ENCODE assay signal across 13 mouse cellular contexts in the genomic region with DNA sequence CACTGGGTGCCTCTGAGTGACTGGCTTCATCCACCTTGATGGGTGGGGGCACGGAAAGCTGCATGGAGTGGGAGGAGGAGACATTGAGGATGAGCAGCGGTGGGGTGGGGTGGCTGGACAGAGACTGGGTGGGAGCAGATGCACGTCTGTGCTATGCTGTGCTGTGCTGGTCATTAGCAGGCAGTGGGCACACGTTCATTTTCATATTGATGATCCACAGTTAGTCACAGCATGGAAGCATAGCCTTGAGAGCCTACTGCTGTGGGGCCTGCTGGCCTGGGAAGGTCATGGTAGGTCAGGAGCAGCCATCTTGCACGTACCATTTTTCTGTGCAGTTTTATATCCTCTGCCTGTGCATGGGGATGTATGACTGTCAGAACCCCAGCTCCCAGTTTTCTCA. TPM values are rescaled to one million over a fixed set of nuclear protein-coding genes. Genes with fewer than 3 reads are reported as not detected.
A peak's percentile ranks its signal among the peaks of the same experiment; 100 is the strongest.
DNase-seq lines count a peak whose midpoint lies in the region; ATAC-seq and TF ChIP-seq lines count a peak whose summit lies in the region.
"Had no signal": no experiment of that assay in that cellular context is flagged by ENCODE, and none has a peak within 500 bp of the region (broad histone marks: within the 10 kb centered on the region; RNA-seq: fewer than 3 reads in every experiment).

No protein-coding gene starts in this region.

- no peak for ATAC-seq in hindbrain, postnatal 0 days
- no peak for ATAC-seq in hindbrain, embryonic 16.5 days
- ATAC-seq in neural tube, embryonic 15.5 days (ENCODE audit: low FRiP score), result no peak

- WGBS in hindbrain, postnatal 0 days, result 60% methylated on average over 5 of the region's 5 CpGs
- 65% methylated on average over 5 of the region's 5 CpGs for WGBS in hindbrain, embryonic 16.5 days
- WGBS in neural tube, embryonic 15.5 days, result 69% methylated on average over 5 of the region's 5 CpGs
- 83% methylated on average over 5 of the region's 5 CpGs for WGBS in limb, embryonic 10.5 days

- H3K9me3 ChIP-seq in hindbrain, postnatal 0 days (ENCODE audit: low read length), result no peaks in the 10 kb centered on the region
- no peaks in the 10 kb centered on the region for H3K9me3 ChIP-seq in hindbrain, embryonic 16.5 days (ENCODE audit: control insufficient read depth, low read length)
- no peaks in the 10 kb centered on the region for H3K9me3 ChIP-seq in neural tube, embryonic 15.5 days (replicated peaks)
- H3K9me3 ChIP-seq in limb, embryonic 10.5 days (replicated peaks), result no peaks in the 10 kb centered on the region

- H3K9ac ChIP-seq in hindbrain, postnatal 0 days (replicated peaks; ENCODE audit: low read length), result no peak overlapping the region
- no peak overlapping the region for H3K9ac ChIP-seq in hindbrain, embryonic 16.5 days (ENCODE audit: low read depth, low read length)
- H3K9ac ChIP-seq in neural tube, embryonic 15.5 days (replicated peaks), result no peak overlapping the region

- no peak overlapping the region for H3K4me3 ChIP-seq in hindbrain, postnatal 0 days (ENCODE audit: low read length)
- no peak overlapping the region for H3K4me3 ChIP-seq in hindbrain, embryonic 16.5 days (ENCODE audit: low read length)
- H3K4me3 ChIP-seq in neural tube, embryonic 15.5 days (replicated peaks), result no peak overlapping the region
- H3K4me3 ChIP-seq in limb, embryonic 10.5 days, result no peak overlapping the region
- H3K4me3 ChIP-seq: erythroblast, embryonic 14.5 days had no signal

- H3K36me3 ChIP-seq in hindbrain, postnatal 0 days (ENCODE audit: insufficient read depth, low read length), result no peaks in the 10 kb centered on the region
- no peaks in the 10 kb centered on the region for H3K36me3 ChIP-seq in hindbrain, embryonic 16.5 days (ENCODE audit: control insufficient read depth, insufficient read depth, low read length)
- H3K36me3 ChIP-seq in neural tube, embryonic 15.5 days, result no peaks in the 10 kb centered on the region
- H3K36me3 ChIP-seq in limb, embryonic 10.5 days, result peaks cover 4% of the 10 kb centered on the region; the same call in 1 of the 2 replicates

- H3K27me3 ChIP-seq in hindbrain, postnatal 0 days (ENCODE audit: insufficient read depth, low read length), result no peaks in the 10 kb centered on the region
- no peaks in the 10 kb centered on the region for H3K27me3 ChIP-seq in hindbrain, embryonic 16.5 days (replicated peaks; ENCODE audit: control insufficient read depth, insufficient read depth, low read length)
- H3K27me3 ChIP-seq in neural tube, embryonic 15.5 days (replicated peaks), result no peaks in the 10 kb centered on the region
- H3K27me3 ChIP-seq in limb, embryonic 10.5 days (ENCODE audit: low read depth, poor library complexity, severe bottlenecking), result no peaks in the 10 kb centered on the region

- peaks cover 32% of the 10 kb centered on the region for H3K4me1 ChIP-seq in hindbrain, postnatal 0 days (ENCODE audit: insufficient read depth, low read length)
- H3K4me1 ChIP-seq in hindbrain, embryonic 16.5 days (ENCODE audit: control insufficient read depth, insufficient read depth, low read depth, low read length), result peaks cover 38% of the 10 kb centered on the region
- H3K4me1 ChIP-seq in neural tube, embryonic 15.5 days, result peaks cover 64% of the 10 kb centered on the region
- H3K4me1 ChIP-seq in limb, embryonic 10.5 days, result peaks cover 100% of the 10 kb centered on the region

- no peak overlapping the region for H3K4me2 ChIP-seq in hindbrain, postnatal 0 days (ENCODE audit: low read depth, low read length)
- no peak overlapping the region for H3K4me2 ChIP-seq in hindbrain, embryonic 16.5 days (ENCODE audit: low read length)
- H3K4me2 ChIP-seq in neural tube, embryonic 15.5 days, result no peak overlapping the region

- DNase-seq in hindbrain, postnatal 0 days (ENCODE audit: low spot score), result no peak
- DNase-seq in neural tube, embryonic 10.5 days (ENCODE audit: extremely low spot score, low spot score), result no peak
- DNase-seq in limb, embryonic 10.5 days (ENCODE audit: low spot score), result no peak
- no peak for DNase-seq in layer of hippocampus, adult 8-10 months (ENCODE audit: low spot score in 2 of 2)
- DNase-seq in right cerebral cortex, adult 2 months (ENCODE audit: low spot score in 2 of 2), result no peak
- DNase-seq: cerebellum, postnatal 14 days; gastrocnemius, postnatal 36 days; heart, postnatal 36 days; liver; retina, postnatal 1 day had no signal

- H3K27ac ChIP-seq in hindbrain, postnatal 0 days, result peak overlapping the region; percentile 7; the same call in 1 of the 2 replicates
- H3K27ac ChIP-seq in hindbrain, embryonic 16.5 days (ENCODE audit: low read depth, low read length), result no peak overlapping the region
- H3K27ac ChIP-seq in neural tube, embryonic 15.5 days (replicated peaks), result 0 out of 2 replicates have a peak overlapping the region, but pooled peaks have one; percentile 25
- H3K27ac ChIP-seq in limb, embryonic 10.5 days, result peak overlapping the region; percentile 87

- TF ChIP-seq CTCF in hindbrain, postnatal 0 days (IDR thresholded peaks at IDR 0.05; ENCODE audit: low read depth), result no peak

RNA-seq across cellular contexts. Expression of a gene that starts 56.0 kb away (rescaled TPM):
- 86.6 and 88.5 TPM in 2 replicates for total RNA-seq in hindbrain, postnatal 0 days (2014; rRNA removed)
- 310 and 315 TPM in 2 replicates for polyA plus RNA-seq in hindbrain, postnatal 0 days (2015; fragmentation: Nextera tagmentation; extraction: Ambion mirVana)
- polyA plus RNA-seq in hindbrain, embryonic 16.5 days (2015; fragmentation: Nextera tagmentation; extraction: Ambion mirVana), result 339 and 345 TPM in 2 replicates
- polyA plus RNA-seq in neural tube, embryonic 15.5 days (2015; fragmentation: Nextera tagmentation; extraction: Ambion mirVana), result 323 and 359 TPM in 2 replicates
- 385 and 390 TPM in 2 replicates for polyA plus RNA-seq in limb, embryonic 10.5 days (2016; fragmentation: Nextera tagmentation; extraction: Ambion mirVana)
- 100 to 1,000 TPM; 355 to 394 (median 369) TPM for total RNA-seq in layer of hippocampus, adult 8-10 months (2022)
